In the genomic region with DNA sequence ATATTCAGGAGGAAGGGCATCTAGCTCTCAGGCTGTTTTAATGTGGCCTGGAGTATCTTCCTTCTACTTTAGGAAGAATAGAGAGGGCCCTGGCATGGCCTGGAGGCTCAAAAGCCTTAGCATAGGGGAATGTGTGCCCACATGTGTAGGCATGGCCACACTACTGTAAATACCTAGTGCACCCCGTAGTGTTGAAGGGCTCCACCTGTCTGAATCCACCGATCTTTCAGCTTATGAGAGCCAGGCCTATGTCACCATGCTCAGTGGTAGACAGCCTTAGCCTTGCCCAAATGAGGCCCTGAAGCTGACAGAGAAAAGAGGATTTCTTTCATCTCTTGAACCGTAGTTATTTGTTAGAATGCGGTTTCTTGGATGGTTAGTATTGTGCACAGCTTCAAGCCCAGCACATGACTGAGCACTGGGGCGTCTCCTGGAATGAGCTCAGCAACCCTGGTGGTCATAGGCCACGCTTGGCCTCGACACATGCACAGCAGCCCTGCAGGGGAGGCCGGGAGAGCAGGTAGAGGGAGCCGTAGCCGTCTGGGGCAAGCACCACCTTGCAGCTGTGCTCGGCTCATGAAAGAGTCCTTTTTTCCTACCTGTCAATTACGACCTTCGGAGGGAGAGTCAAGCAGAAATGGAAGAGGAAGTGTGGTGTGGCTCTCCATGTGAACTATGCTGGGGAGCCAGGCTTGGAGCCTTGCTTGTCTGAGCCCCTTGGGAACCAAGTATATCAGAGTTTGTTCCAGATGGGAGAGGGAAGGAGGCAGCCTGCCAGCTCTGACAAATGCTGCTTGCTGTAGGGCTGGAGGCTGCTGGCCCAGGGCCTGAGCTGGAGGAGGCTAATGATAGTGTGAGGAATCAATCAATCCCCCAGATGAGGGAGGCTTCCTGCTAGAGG, we compare ENCODE assay signal across 8 mouse cellular contexts. TPM values are rescaled to one million over a fixed set of nuclear protein-coding genes. Genes with fewer than 3 reads are reported as not detected.
DNase-seq lines count a peak whose midpoint lies in the region; ATAC-seq lines count a peak whose summit lies in the region.

No protein-coding gene starts in this region.

- H3K9ac ChIP-seq in liver, embryonic 13.5 days, result no peak overlapping the region

- 40% methylated on average over 13 of the region's 13 CpGs for WGBS in liver, embryonic 13.5 days (ENCODE audit: insufficient replicate concordance)

- peak; percentile 82 for DNase-seq in 3134 (ENCODE audit: extremely low read depth, insufficient read length, low spot score)
- DNase-seq in adrenal gland, postnatal 25 days, result peak; percentile 89
- DNase-seq in frontal cortex, postnatal 14 days (ENCODE audit: low spot score in 2 of 2), result peak; percentile 76 to 79
- DNase-seq in heart, postnatal 4 days, result peak; percentile 95
- DNase-seq in layer of hippocampus, adult 18-20 months (ENCODE audit: low spot score in 2 of 2), result peak; percentile 89 to 95
- no peak for DNase-seq in liver, embryonic 13.5 days
- peak; percentile 79 for DNase-seq in ovary, postnatal 10 days (ENCODE audit: low spot score)
- no peak for DNase-seq in thymus, postnatal 10 days (ENCODE audit: low spot score in 2 of 2)

- no peaks in the 10 kb centered on the region for H3K36me3 ChIP-seq in liver, embryonic 13.5 days

- no peak overlapping the region for H3K4me3 ChIP-seq in liver, embryonic 13.5 days (replicated peaks)

- H3K4me1 ChIP-seq in liver, embryonic 13.5 days (replicated peaks), result peaks cover 2% of the 10 kb centered on the region; the same call in 1 of the 2 replicates

- no peak overlapping the region for H3K4me2 ChIP-seq in liver, embryonic 13.5 days

- no peaks in the 10 kb centered on the region for H3K27me3 ChIP-seq in liver, embryonic 13.5 days

- H3K9me3 ChIP-seq in liver, embryonic 13.5 days (replicated peaks), result no peaks in the 10 kb centered on the region

- ATAC-seq in liver, embryonic 13.5 days (ENCODE audit: low read depth), result 0 out of 2 replicates have a peak, but pooled peaks have one; percentile 15

- no peak overlapping the region for H3K27ac ChIP-seq in liver, embryonic 13.5 days

RNA-seq across cellular contexts. Expression of a gene that starts 15.8 kb away (rescaled TPM):
- 48.4 and 50.5 TPM in 2 replicates for total RNA-seq in adrenal gland, postnatal 25 days (2021)
- 10 to 100 TPM; 19.8 to 20.3 TPM for total RNA-seq in heart, postnatal 4 days (2021)
- 10 to 100 TPM; 15.9 to 16.3 TPM for total RNA-seq in layer of hippocampus, adult 18-20 months (2021)
- polyA plus RNA-seq in liver, embryonic 13.5 days (2015; fragmentation: Nextera tagmentation; extraction: Ambion mirVana), result 7.5 and 10.1 TPM in 2 replicates

Comparison
In these comparisons a context has a peak if more than half of its experiments do, and no peak if none do; other contexts are left out.
1. DNase-seq: peak in 3134 (single experiment), adrenal gland, postnatal 25 days (single experiment), frontal cortex, postnatal 14 days (2 of 2), heart, postnatal 4 days (single experiment), layer of hippocampus, adult 18-20 months (2 of 2) and ovary, postnatal 10 days (single experiment); none in liver, embryonic 13.5 days (single experiment) and thymus, postnatal 10 days (0 of 2).